Mouse (Mus musculus): ENCODE results near the gene Tnn.

Tnn gene

DNA sequence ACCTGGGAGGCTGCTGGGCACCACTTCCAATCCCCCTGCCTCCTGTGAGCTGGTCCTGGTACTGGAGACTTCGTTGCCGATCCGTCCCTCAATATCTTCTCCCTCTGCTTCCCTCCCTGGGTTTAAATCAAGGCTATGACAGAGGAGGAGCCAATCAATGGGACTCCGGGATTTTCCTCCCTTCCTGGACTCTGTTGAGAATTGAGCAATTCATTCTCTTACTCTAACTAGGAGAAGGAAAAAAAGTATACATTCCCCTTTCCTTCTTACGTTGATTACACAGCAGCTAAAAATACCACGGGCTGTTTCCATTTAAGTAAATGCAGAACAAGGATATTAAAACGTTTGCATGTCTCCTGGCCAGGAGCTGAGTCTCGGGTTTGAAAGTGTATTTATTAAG, at the start of gene Tnn:
Gene Tnn, minus strand, starts transcription at position 101 of the 400 bp plus-strand sequence.
- no peak for DNase-seq (ENCODE audit: extremely low read depth, low read depth)

DNA sequence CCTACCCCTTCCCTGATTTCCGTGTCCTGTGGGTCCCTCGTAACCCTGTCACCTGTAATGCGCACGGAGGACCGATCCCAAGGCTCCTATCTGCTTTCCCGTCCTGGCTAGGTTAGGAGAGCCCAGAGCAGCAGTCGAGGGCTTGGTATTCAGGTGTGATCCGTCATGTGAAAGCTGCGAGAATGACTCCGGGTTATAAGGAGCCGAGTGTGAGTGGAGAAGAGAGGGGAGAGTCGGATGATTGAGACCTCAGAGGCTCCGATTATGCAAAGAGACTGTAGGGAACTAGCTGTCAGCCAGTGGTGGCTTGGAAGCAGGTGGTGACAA, 41.9 kb upstream of the Tnn start:
- DNase-seq (ENCODE audit: extremely low read depth, low read depth), result peak; percentile 35

DNA sequence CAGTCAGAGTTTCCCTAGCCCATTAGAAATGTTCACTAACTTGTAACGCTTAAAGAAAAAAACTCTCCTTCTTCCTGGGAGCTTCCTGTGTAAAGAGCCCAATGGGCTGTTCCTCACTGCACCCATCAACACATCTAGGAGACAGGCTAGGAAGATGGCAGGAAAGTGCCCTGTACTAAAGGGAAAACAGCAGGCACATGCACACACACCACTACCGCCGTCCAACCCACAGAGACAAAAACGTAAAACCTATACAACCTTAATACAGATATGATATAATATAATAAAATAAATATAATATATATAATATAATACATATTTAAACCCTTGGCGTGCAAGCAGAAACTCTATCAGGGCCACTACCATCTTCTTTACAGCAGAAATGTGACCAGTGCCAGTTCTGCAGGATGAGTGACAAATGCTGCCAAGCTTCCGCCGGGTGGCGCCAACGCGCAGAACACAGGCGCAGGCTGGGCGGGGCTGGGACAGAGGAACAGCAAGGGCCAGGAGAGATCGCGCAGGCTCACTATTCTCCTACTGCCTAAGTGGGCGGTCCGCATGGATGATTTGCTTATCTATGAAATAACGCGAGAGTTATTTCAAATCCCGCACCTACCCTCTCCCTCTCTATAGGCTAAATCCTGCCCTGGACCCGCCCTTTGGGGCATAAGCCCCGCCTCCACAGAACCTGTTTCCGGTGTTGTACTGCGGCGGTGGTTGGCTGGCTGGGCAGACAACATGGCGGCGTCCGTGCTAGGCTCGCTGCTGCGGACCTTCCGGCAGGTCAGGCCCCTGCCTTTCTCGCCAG, 41.4 kb upstream of the Tnn start, which contains the start of gene Mrps14:
Gene Mrps14, plus strand, starts transcription at position 687 of the 808 bp plus-strand sequence.
- DNase-seq (ENCODE audit: extremely low read depth, low read depth), result peak; percentile 95

DNA sequence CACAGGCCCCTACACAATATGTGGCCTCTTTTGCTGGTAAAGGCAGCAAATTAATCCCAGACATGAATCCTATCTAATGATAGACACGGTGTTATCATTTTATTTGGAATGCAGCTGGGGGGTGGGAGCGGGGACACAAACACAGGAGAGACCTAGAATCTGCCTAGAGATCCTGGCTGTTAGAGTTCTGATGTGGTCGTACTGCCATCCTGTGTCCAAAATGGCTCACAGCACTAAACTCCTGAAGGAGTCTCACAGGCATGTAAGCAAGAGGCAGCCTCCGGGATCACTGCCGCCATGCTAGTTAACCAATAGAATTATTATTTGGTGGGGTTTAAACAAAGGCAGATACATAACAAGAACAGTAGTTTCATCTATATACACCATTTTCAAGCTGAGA, 31.1 kb upstream of the Tnn start:
- DNase-seq (ENCODE audit: extremely low read depth, low read depth), result no peak

DNA sequence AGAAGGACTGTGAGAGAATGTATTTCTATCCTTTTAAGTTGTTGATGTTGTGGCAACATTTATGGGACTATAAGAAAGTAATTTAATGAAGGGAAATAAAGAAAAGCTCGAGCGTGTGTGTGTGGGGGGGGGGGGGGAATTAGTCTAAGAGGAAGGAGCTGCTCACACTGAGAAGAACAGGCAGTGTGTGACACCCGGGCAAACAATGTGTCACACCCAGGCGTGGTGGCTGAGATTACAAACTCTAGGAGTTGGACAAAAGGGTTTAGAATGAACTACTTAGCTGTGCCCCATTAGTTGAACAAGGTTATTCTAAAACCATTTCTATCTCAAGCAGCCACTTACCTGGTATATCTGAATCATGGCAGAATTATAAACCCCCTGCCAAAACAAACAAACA, 27.8 kb upstream of the Tnn start:
- DNase-seq (ENCODE audit: extremely low read depth, low read depth), result no peak

DNA sequence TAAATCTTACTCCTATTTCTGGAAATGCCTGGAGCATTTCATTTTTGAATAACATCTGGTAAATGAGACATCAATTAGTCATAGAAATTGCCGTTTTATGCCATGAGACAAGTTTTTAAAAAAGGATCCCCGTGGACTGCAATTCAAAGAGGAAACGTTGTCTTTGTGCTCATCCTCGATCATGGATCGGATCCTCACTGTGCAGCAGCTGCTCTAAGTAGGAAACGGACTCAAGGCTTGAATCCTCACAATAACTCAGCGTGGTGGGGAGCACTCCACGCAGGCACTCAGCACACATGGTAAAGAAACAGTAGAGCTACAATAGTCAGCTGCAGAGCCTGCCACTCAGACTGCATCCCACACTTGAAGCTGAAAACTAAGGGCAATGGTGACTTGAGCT, 23.5 kb upstream of the Tnn start:
- no peak for DNase-seq (ENCODE audit: extremely low read depth, low read depth)

DNA sequence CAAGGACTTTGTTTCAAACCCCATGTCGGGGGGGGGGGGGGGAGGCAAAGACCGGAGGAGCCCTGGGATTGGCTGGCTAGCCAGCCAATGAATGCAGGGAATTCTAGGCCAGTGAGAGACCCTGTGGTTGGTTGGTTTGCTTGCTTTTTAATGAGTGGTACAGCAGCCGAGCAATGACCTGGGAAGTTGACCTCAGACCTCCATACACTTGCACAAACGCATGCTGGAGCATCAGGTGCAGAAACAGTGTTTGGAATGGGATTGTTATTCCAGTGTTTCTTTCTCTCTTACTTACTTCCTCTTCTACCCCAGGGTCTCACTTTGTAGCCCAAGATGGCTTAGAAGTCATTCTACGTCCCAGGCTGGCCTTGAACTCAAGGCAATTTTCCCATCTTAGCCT, 13.2 kb upstream of the Tnn start:
- no peak for DNase-seq (ENCODE audit: extremely low read depth, low read depth)

DNA sequence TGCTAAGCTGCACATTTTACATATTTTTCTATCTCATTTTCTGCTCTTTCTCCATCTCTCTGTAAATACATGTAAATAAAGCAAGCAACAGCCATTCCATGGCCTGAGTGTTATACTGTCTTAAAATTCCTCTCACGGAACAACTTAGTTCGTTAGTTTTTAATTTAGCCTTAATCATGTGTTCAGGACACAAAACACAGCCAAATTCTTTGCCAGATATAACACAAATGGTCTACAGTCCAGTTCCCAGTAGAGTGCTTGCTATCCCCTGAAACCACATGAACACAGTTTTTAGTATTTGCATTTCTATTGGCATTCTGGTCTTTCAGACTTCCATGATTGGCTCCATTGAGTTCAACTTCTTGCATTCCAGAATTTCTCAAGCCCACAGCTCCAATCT, 4.8 kb upstream of the Tnn start:
- DNase-seq (ENCODE audit: extremely low read depth, low read depth), result no peak

DNA sequence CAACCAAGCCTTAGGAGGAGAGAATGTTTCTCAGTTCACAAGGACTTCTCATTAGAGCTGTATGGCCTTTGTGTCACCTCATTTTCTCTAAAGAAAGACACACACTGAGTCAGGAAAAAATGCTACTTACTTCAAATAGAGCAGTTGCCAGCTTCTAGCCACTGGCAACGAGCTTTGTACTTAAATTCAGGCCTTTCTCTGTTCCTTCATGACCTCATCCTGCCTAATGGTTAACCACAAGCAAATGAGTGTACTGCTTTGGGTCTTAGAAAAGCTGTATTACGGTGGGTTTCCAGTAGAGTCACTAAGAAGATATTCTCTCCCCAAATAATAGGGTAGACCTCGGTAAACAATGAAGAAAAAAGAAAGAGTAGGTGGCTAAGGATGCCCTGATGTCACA, 2.7 kb downstream of the Tnn start:
- no peak for DNase-seq (ENCODE audit: extremely low read depth, low read depth)

DNA sequence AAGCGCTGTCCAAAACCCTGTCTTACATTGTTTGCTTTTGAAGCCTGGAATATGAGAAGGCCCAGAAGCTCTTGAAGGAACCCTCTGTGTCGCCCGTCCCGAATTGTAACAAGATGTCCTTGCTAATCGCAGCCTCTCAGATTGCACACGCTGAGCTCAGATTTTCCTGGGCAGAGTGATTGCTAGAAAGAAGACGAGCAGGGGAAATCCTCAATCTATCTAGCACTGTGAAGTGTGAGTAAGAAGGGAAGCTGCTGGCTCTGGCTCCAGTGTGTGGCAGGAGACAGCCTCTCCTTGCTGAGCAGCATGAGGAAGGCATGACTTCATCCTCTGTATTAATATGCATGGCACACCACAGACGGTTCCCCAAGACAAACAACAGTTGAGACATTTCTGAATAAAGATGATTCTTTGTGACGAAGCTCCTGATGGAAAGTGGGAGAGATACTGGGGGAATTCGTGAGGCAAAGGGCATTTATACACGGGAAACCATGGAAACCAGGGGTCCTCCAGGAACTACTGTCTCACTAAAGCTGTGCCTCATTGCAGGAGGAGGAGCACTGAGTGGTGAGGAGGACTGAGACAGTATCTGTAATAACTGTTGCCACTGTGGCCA, 4.0 kb downstream of the Tnn start:
- no peak for DNase-seq (ENCODE audit: extremely low read depth, low read depth)

DNA sequence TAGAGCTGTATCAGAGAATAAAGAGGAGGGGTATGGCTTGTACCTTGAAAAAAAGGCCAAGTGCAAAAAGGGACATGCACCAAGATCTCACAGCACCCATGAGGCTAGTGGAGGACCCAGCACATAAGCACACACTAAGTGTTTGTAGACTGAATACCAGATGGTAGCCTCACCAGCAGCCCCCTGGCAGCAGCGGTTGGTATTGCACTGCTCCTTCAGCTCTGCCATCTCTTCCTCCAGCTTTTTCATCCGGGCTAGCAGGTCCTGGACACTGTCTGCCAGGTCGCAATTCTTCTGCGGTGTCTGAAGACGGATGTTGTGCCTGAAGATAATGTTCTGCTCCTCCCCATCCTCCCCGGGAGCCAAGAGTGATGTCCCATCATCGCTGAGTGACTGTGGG, 6.1 kb downstream of the Tnn start:
- DNase-seq (ENCODE audit: extremely low read depth, low read depth), result no peak

DNA sequence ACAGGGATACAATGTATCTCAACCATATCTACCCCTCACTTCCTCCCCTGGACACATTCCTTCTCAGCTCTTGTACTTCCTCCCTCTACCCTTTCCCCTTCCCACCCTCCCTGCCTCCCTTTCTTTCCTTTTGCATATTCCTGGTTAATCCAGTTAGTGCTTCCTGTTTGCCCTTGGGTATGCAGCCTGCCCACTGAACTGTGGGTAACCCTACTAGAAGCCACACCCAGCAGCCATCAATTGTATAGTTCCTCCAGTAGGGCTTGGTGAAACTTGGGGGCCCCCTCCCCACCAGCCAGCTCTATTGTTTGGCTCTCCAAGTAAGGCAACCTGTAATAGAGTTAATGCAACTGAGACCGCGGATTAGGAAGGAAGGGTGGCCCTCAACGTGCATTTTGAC, 7.8 kb downstream of the Tnn start:
- no peak for DNase-seq (ENCODE audit: extremely low read depth, low read depth)

DNA sequence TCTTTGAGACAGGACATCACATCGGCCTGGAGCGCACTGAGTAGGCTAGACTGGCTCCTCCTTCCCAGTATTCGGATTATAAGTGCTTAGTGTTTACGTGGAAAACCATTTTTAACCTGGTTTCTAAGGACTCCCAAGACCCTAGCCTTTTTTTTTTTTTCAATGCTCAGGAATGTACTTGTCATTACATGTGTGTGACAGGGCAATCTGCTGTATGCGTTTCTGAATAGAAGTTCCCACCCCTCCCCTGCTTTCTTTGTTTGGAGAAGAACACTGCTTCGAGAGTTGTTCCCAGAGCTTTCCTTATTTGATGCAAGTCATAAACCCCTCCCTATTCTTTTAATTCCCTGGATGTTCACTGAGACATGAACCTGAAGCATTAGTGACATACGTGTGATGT, 9.0 kb downstream of the Tnn start:
- no peak for DNase-seq (ENCODE audit: extremely low read depth, low read depth)

DNA sequence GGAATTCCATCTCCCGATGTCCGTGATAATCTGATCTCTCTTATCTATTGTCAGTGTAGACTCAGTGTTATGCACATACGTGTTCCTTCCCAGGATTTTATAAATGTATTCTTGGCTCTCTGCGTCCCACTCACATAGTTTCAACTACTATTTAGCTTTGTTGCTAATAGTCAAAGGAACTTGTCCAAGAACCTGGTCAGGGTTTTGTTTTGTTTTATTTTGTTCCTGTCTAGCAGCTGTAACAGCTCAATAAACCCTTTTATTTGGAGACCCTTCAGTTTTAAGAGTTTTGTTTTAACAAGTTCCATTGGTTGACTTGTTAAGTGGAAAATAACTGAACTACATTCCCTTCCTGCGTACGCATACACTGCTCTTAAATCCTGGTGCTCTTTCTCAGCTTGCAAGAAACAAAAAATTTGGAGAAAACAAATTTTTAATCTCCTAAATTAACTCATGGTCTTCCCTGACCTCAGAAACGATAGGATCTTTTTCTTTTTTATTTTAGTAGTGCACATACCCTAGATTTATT, 17.0 kb downstream of the Tnn start:
- DNase-seq (ENCODE audit: extremely low read depth, low read depth), result no peak

DNA sequence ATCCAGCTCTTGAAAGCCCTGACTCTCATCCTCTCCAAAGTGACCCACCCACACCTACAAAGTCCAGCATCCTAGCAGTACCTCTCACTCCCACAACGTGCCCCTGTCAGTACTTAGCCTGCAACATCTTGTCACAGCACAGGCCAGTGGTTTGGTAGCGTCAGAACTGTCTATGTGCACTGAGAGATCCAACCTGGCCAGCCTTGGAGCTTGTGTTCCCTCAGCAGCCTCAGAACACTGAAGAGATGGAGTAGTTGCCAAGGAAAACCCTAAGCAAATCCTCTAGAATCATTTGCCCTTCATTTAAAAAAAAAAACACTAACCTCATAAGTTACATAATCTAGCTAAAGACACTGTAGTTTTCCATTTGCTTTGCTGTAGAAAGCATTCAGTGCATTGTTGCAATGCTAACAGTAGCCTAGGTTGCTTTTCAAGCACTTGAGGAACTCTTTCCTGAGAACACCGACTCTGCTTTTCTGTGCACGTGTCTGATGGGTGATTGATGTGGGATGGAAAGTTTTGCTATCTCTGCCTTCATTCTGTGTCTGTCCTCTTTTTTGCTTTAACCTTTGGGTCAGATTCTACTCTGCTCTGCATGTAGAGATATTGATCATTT, 19.8 kb downstream of the Tnn start:
- no peak for DNase-seq (ENCODE audit: extremely low read depth, low read depth)

DNA sequence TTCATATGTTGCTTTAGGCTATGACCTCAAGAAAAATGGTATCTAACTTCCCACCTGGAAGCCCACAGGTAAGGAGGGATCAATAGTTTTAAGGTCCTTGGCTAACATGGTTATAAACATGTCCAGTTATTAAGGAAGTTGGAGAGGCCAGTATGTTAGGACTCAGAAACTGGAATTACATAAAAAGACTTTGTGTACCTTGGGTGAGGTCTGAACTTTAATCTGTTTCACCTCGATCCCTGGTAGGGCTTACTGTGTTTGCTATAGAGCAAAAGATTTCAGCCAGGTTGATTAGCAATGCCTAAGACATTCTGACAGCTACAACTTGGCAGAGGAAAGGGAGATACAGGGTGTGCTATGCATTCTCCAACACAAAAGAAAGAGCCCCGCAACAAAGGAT, 29.4 kb downstream of the Tnn start:
- DNase-seq (ENCODE audit: extremely low read depth, low read depth), result no peak

DNA sequence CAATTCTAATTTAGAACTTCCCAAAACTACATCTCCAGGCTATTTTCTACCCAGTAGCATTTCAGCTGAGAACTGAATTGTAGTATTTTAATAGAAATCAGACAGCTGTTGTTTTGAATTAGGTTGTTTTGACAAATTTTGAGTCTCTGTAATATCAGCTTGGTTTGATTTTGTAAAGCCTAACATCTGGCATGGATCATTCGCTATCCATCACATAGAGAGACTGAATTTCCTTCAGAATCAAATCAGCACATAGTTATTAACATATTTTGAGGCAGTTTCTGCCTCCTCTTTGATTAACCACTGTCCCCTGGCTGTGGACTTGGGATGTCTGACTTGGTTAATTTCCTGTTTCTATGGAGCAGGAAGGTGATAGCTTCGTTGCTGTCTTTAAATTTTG, 44.8 kb downstream of the Tnn start:
- no peak for DNase-seq (ENCODE audit: extremely low read depth, low read depth)

DNA sequence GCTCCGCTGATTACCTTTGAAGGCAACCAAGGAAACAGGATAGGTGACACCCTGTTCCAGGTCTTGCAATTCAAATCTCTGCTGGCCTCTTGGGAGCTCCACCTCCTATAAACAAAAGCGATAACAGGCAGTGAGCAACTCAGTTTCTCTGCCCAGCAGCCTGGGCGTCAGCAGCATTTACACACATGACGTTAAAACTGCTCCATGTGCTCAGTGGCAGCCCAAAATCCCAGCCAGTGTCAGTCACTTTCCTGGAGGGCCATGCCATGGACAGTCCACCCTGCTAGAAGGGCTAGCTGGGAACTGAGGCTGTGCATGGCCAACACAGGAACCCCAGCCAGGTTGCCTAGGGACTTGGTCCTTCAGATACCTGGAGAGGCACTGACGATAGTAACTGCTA, 48.0 kb downstream of the Tnn start:
- DNase-seq (ENCODE audit: extremely low read depth, low read depth), result no peak

DNA sequence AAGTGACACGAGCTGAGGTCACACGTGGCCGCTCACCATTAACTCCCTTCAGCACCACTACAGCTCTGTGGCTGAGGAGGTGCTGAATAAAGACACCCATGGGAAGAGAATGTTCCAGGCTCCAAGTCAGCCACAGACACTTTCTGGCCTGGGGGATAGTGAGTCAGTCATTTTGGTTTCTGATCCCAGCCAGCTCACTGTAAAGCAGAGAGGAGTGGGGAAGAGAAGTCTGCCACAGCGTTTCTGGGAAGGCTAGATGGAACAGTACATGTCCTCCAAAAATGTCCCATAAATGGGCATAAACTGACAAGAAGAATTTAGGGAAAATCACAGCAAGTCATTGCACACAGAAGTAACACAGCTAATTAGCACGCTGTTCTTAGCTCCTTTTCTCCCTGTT, 52.4 kb downstream of the Tnn start:
- no peak for DNase-seq (ENCODE audit: extremely low read depth, low read depth)

DNA sequence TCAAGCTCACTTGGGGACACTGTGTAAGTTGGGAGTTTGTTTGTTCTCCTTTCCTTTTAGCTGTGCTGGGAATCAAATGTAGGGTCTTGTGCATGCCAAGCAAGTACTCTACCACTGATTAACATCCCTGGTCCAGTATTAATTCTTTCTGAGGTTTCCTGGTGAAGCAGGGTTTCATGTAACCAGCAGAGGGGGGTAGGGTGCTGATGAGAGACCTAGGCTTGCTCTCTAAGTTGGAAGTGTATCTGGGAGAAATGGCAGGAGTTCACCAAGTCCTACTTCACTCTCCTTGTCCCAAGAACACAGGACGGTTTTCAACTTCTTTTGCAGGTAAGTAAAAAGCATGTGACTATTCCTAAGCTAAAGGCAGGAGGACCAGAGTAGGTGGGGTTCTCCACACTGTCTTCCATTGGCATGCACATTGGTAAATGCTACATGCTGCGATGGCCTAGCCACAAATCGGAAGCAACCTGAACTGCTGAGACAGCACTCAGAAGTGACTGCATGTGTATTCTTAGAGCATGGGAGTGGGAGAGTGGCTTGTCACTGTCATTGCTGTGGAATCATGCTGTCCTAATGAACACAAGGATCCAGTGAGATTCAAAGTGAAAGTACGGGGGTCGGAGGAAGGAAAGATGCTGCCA, 53.6 kb downstream of the Tnn start:
- no peak for DNase-seq (ENCODE audit: extremely low read depth, low read depth)

DNA sequence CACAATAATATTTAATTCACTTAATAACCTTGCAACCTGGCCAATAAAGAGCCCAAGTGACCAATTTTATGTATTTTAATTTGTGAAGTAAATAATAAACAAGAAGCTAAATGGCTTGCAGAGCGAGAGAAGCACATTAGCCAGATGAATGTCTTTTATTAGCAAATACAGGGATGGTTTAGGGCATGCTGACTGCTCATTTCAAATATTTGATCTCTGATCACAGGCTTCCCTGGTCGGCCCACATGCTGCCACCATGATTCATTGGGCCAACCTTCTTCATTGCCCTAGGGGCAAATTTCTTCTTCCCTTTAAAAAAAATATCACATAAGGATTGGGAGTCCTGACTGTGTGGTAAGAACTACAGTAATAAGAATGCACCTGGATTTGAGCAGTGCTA, 66.7 kb downstream of the Tnn start:
- DNase-seq (ENCODE audit: extremely low read depth, low read depth), result no peak

DNA sequence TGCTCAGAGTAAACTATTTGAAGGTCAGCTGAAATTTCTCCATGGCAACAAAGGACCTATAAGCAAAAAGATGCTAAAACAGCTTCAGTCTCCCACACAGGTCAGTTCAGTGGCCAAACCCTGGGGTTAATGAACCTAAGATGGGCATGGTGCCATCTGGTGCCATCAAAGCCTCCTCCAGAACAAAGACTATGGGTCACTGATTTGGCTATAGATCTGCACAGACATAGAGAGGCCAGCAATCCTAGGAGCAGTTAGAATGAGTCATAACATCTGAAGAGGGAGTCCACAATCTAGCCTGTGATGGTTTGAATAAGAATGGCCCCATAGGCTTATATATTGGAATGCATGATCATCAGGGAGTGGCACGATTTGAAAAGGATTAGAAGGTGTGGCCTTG, 69.1 kb downstream of the Tnn start:
- DNase-seq (ENCODE audit: extremely low read depth, low read depth), result no peak
